Mouse (Mus musculus): ENCODE measurements around the gene Alox8. TPM values are rescaled to one million over a fixed set of nuclear protein-coding genes. Genes with fewer than 3 reads are reported as not detected.

Gene Alox8
- not detected in 2 replicates for polyA plus RNA-seq (2015; fragmentation: Nextera tagmentation; extraction: Ambion mirVana)

DNA sequence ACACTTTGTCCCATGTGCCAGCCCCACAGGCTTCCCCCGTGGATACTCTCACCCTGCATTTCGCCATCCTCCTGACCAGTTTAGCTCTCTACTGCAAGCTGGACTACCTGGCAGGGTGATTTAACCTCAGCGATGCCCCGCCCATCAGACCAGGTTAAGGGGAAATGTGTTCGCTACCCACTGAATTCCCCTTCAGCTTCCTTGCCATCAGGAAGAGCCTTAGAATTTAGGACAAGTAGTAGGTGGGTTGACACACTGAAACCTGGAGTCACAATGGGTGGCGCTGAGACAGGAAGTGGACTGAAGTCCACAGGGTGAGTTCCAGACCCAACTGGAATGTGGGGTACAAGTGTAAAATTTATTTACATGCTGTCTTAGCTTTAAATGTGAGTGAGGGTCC lies at the start of gene Alox8:
Alox8 (minus strand) TSS at position 101 of the 400 bp plus-strand sequence.

DNA sequence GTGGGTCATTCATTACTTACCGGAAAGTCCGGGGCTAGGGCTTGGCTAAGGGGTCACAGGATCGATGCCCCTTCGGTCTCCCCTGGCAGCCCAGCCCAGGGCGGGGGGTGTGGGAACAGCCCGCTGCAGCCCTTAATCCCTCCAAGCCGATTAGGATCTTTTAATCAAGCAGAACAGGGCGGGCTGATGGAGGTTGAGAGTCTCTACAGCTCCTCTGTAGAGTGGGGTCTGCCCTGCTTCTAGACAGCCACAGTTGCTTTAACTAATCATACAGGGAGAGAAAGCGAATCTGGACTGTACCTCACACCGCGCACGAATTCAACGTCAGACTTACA lies 39.2 kb upstream of the Alox8 start, which contains the start of gene Gucy2e:
Gucy2e (minus strand) TSS at position 111 of the 335 bp plus-strand sequence.

DNA sequence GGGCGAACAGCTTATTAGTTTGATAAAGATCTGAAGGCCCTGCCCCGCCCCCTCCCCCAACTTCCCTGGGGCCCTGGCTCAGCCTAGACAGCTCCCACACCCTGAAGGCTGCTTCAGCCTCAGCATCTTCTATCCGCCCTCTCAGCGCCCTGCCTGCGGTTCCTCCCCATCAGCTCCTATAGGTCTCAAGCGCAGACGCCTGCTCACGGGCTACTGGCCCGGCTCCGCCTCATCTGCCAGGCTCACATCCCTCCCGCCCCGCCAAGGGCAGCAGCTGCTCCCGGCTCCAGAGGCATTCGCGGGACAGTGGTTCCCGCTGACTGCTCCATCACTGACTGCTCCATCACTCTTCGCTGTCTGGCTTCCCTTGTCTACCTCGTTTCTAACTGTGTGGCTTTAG lies 40.8 kb downstream of the Alox8 start, which contains the start of gene Alox12b:
Alox12b (plus strand) TSS at position 190 of the 400 bp plus-strand sequence.

Other genes starting within 250 kb of the Alox8 start
- 2.3 and 2.5 TPM in 2 replicates for gene Arhgef15, start 240.4 kb downstream of the Alox8 start, polyA plus RNA-seq (2015; fragmentation: Nextera tagmentation; extraction: Ambion mirVana)
- gene Slc25a35, start 229.7 kb downstream of the Alox8 start, polyA plus RNA-seq (2015; fragmentation: Nextera tagmentation; extraction: Ambion mirVana): 5.3 and 7.2 TPM in 2 replicates
- gene Rangrf, start 222.7 kb downstream of the Alox8 start, polyA plus RNA-seq (2015; fragmentation: Nextera tagmentation; extraction: Ambion mirVana): 31.2 and 32.5 TPM in 2 replicates
- gene Pfas, start 189.4 kb downstream of the Alox8 start, polyA plus RNA-seq (2015; fragmentation: Nextera tagmentation; extraction: Ambion mirVana): 9.6 and 10.6 TPM in 2 replicates
- gene Ctc1, start 181.9 kb downstream of the Alox8 start, polyA plus RNA-seq (2015; fragmentation: Nextera tagmentation; extraction: Ambion mirVana): 16.5 and 21.5 TPM in 2 replicates
- gene Aurkb, start 152.2 kb downstream of the Alox8 start, polyA plus RNA-seq (2015; fragmentation: Nextera tagmentation; extraction: Ambion mirVana): 20.7 and 30.7 TPM in 2 replicates
- gene Borcs6, start 138.1 kb downstream of the Alox8 start, polyA plus RNA-seq (2015; fragmentation: Nextera tagmentation; extraction: Ambion mirVana): 11.9 and 12.3 TPM in 2 replicates
- 33.3 and 39.1 TPM in 2 replicates for gene Tmem107, start 127.0 kb downstream of the Alox8 start, polyA plus RNA-seq (2015; fragmentation: Nextera tagmentation; extraction: Ambion mirVana)
- 48.6 and 55.5 TPM in 2 replicates for gene Vamp2, start 109.4 kb downstream of the Alox8 start, polyA plus RNA-seq (2015; fragmentation: Nextera tagmentation; extraction: Ambion mirVana)
- 14.4 and 17.4 TPM in 2 replicates for gene Per1, start 102.6 kb downstream of the Alox8 start, polyA plus RNA-seq (2015; fragmentation: Nextera tagmentation; extraction: Ambion mirVana)
- gene Hes7, start 77.4 kb downstream of the Alox8 start, polyA plus RNA-seq (2015; fragmentation: Nextera tagmentation; extraction: Ambion mirVana): 0.11 and 0.26 TPM in 2 replicates
- gene 9130213A22Rik, start 75.3 kb downstream of the Alox8 start, polyA plus RNA-seq (2015; fragmentation: Nextera tagmentation; extraction: Ambion mirVana): 0.45 and 0.59 TPM in 2 replicates
- 8.5 and 10.1 TPM in 2 replicates for gene Aloxe3, start 71.9 kb downstream of the Alox8 start, polyA plus RNA-seq (2015; fragmentation: Nextera tagmentation; extraction: Ambion mirVana)
- gene Alox12b, start 40.9 kb downstream of the Alox8 start, polyA plus RNA-seq (2015; fragmentation: Nextera tagmentation; extraction: Ambion mirVana): 0.05 and 0.11 TPM in 2 replicates
- gene Gucy2e, start 39.2 kb upstream of the Alox8 start, polyA plus RNA-seq (2015; fragmentation: Nextera tagmentation; extraction: Ambion mirVana): 0.05 TPM in 2 replicates
- 5.5 and 7.2 TPM in 2 replicates for gene Cntrob, start 125.9 kb upstream of the Alox8 start, polyA plus RNA-seq (2015; fragmentation: Nextera tagmentation; extraction: Ambion mirVana)
- gene Trappc1, start 126.1 kb upstream of the Alox8 start, polyA plus RNA-seq (2015; fragmentation: Nextera tagmentation; extraction: Ambion mirVana): 114 and 128 TPM in 2 replicates
- gene Kcnab3, start 128.4 kb upstream of the Alox8 start, polyA plus RNA-seq (2015; fragmentation: Nextera tagmentation; extraction: Ambion mirVana): 0.68 and 0.81 TPM in 2 replicates
- gene Rnf227, start 142.6 kb upstream of the Alox8 start, polyA plus RNA-seq (2015; fragmentation: Nextera tagmentation; extraction: Ambion mirVana): 5.8 and 6.4 TPM in 2 replicates
- 31.5 and 32.5 TPM in 2 replicates for gene Chd3, start 171.6 kb upstream of the Alox8 start, polyA plus RNA-seq (2015; fragmentation: Nextera tagmentation; extraction: Ambion mirVana)
- gene Naa38, start 197.6 kb upstream of the Alox8 start, polyA plus RNA-seq (2015; fragmentation: Nextera tagmentation; extraction: Ambion mirVana): 157 and 160 TPM in 2 replicates
- 15.0 and 16.0 TPM in 2 replicates for gene Cyb5d1, start 197.8 kb upstream of the Alox8 start, polyA plus RNA-seq (2015; fragmentation: Nextera tagmentation; extraction: Ambion mirVana)
- gene Tmem88, start 200.4 kb upstream of the Alox8 start, polyA plus RNA-seq (2015; fragmentation: Nextera tagmentation; extraction: Ambion mirVana): 19.0 and 19.9 TPM in 2 replicates
- 11.5 and 13.3 TPM in 2 replicates for gene Kdm6b, start 215.8 kb upstream of the Alox8 start, polyA plus RNA-seq (2015; fragmentation: Nextera tagmentation; extraction: Ambion mirVana)